Comparison of ENCODE assay signal across 19 mouse cellular contexts in genomic region chr8:96340702-96341101, GRCm38 (mm10).
DNase-seq lines count a peak whose midpoint lies in the region; ATAC-seq lines count a peak whose summit lies in the region.
"Had no signal": no experiment of that assay in that cellular context is flagged by ENCODE, and none has a peak within 500 bp of the region (broad histone marks: within the 10 kb centered on the region; RNA-seq: fewer than 3 reads in every experiment).

No protein-coding gene starts in this region.

- DNase-seq in cerebellum, postnatal 4 days (ENCODE audit: low spot score in 2 of 2): no peak
- DNase-seq in cerebellum, postnatal 10 days: peak; percentile 78 to 84
- DNase-seq in cerebellum, adult 8-10 months: no peak
- peak; percentile 45 to 63 for DNase-seq in cerebellum, postnatal 25 days
- no peak for DNase-seq in cerebellum, adult 11 months
- DNase-seq in left cerebral cortex, postnatal 4 days: peak; percentile 9
- no peak for DNase-seq in left cerebral cortex, adult 8-10 months (ENCODE audit: low spot score in 2 of 2)
- DNase-seq: adrenal gland, adult 8-10 months; adrenal gland, postnatal 14 days; adrenal gland, postnatal 36 days; B cell, adult 2 months; cerebellum, adult 9-11 months; forebrain, postnatal 0 days had no signal

- intact Hi-C loops in left cerebral cortex, postnatal 4 days (cut with DNase I): no loop called here

- peak; percentile 74; the same call in 1 of the 2 replicates for ATAC-seq in cerebellum, adult (ENCODE audit: insufficient number of reproducible peaks, low FRiP score, low TSS enrichment)
- ATAC-seq: activated CD4-positive, CD25-positive, alpha-beta regulatory T cell, adult 4 months; CD4-positive, CD25-positive, alpha-beta regulatory T cell, adult 4 months; forebrain, embryonic 13.5 days; forebrain, embryonic 15.5 days; forebrain, postnatal 0 days; Patski had no signal

Comparison
In these comparisons a context has a peak if more than half of its experiments do, and no peak if none do; other contexts are left out.
1. DNase-seq: peak in cerebellum, postnatal 10 days (2 of 2), cerebellum, postnatal 25 days (2 of 2) and left cerebral cortex, postnatal 4 days (single experiment); none in cerebellum, postnatal 4 days (0 of 2), cerebellum, adult 8-10 months (single experiment), cerebellum, adult 11 months (single experiment) and left cerebral cortex, adult 8-10 months (0 of 2).